Mouse (Mus musculus): ENCODE results near the gene Cyp4f39.

GRCm38 (mm10) chr17:32516126-32516525, 63.6 kb downstream of the Cyp4f39 start:
- no peak for TF ChIP-seq CTCF (IDR thresholded peaks at IDR 0.05; ENCODE audit: borderline replicate concordance, extremely low read depth, insufficient read depth, insufficient read length)
- TF ChIP-seq POLR2A (IDR thresholded peaks at IDR 0.05; ENCODE audit: borderline replicate concordance, extremely low read depth, insufficient read depth, insufficient read length, poor library complexity, severe bottlenecking): no peak

Measured in brain, embryonic 14.5 days (tissue).